Mouse (Mus musculus): Measurements from ENCODE around the gene Rps6kc1. TPM values are rescaled to one million over a fixed set of nuclear protein-coding genes. Genes with fewer than 3 reads are reported as not detected.

Rps6kc1 gene
- polyA plus RNA-seq, 1 experiment from 2014 or later = 10.7 TPM

DNA sequence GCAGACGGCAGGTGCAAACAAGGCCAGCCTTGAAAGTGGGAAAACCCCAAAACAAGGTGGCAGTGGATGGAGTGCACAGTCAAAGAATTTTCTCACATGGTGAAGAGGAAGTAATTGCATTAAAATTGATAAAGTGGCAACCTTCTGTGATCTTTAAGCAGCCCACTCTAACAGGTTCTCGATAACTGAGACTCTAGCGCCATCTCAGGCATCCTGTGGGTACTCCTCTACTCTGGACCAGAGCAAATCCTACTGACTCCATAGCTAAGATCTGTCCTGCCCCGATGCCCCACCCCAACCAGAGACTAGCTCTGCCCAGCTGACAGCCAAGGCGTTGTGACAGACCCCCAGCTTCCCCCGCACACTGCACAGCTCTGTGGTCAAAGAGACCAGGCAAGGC lies 101.2 kb downstream of the Rps6kc1 start:
- Histone ChIP-seq H3K4me1 (ENCODE audit: control insufficient read depth in 2 of 2, insufficient read depth in 2 of 2, low read length in 2 of 2) (peaks cover 11 to 30% of the 10 kb centered on the region in 2 experiments; a peak in 3 of 4 replicates), H3K4me2 (ENCODE audit: low read length) (no peak overlapping the region), H3K36me3 (ENCODE audit: control insufficient read depth, insufficient read depth, low read length) (peaks cover 12% of the 10 kb centered on the region), H3K9me3 (ENCODE audit: control insufficient read depth, low read length) (no peaks in the 10 kb centered on the region), H3K27ac (replicated peaks in 1 of 2; ENCODE audit: control insufficient read depth in 1 of 2, insufficient read depth in 1 of 2, low read depth in 2 of 2, low read length in 2 of 2) (no peak overlapping the region), H3K27me3 (ENCODE audit: control insufficient read depth, insufficient read depth, low read length) (no peaks in the 10 kb centered on the region), H3K4me3 (ENCODE audit: control insufficient read depth in 1 of 2, insufficient read depth in 1 of 2, low read depth in 1 of 2, low read length in 2 of 2) (no peak overlapping the region), H3K9ac (ENCODE audit: low read length) (no peak overlapping the region)
- 81% methylated on average over 6 of the region's 6 CpGs for WGBS
- ATAC-seq (ENCODE audit: insufficient number of reproducible peaks, insufficient read depth, low FRiP score, low read depth) = no peak

DNA sequence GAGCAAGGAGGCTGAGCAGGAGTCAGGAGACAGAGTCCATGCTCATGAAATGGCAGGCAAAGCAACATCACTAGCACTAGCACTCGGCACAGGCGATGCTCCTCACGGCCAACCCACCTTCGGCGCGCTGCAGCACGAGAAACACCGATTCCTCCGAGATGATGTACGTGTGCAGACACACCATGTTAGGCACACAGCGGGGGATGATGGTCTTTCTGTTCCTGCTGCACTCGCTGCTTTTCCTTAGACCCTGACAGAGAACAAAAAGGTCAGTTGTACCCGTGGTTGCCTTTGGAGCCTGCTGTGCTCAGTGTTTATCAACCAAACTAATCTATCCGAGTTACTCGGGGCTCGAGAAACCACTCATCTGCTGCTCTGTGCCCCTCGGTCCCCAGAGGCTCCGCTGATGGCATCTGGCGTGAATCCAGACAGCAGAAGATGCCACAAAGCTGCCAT lies 102.8 kb downstream of the Rps6kc1 start:
- 61% methylated on average over 19 of the region's 19 CpGs for WGBS
- no peak for ATAC-seq (ENCODE audit: insufficient number of reproducible peaks, insufficient read depth, low FRiP score, low read depth)

DNA sequence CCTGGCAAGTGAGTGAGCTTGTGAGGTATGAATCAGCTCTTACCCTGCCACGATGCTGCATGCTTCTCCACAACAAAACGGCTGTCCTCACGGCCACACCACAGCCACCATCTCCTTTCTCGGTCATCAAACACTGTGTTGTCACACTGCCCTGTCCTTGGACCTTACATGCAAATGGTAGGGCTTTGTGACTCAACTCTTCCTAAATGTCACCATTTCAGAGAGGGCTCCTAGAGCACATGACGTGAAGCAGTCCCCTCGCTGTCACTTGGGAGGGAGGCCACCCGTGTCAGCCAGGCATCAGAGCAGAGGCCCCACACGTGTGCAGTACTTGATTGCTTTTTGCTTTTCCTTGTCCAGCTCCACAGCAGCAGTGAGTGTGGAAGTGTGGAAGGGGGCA lies 104.8 kb downstream of the Rps6kc1 start:
- H3K27me3 ChIP-seq (ENCODE audit: control insufficient read depth, insufficient read depth, low read length) = no peaks in the 10 kb centered on the region
- H3K9ac ChIP-seq (ENCODE audit: low read length) = no peak overlapping the region
- H3K4me1 ChIP-seq (ENCODE audit: control insufficient read depth in 2 of 2, insufficient read depth in 2 of 2, low read length in 2 of 2) = peaks cover 5 to 7% of the 10 kb centered on the region in 2 experiments; a peak in 2 of 4 replicates
- H3K9me3 ChIP-seq (ENCODE audit: control insufficient read depth, low read length) = no peaks in the 10 kb centered on the region
- 51% methylated on average over 8 of the region's 8 CpGs for WGBS
- H3K4me3 ChIP-seq (ENCODE audit: control insufficient read depth in 1 of 2, insufficient read depth in 1 of 2, low read depth in 1 of 2, low read length in 2 of 2) = no peak overlapping the region
- no peak overlapping the region for H3K27ac ChIP-seq (replicated peaks in 1 of 2; ENCODE audit: control insufficient read depth in 1 of 2, insufficient read depth in 1 of 2, low read depth in 2 of 2, low read length in 2 of 2)
- ATAC-seq (ENCODE audit: insufficient number of reproducible peaks, insufficient read depth, low FRiP score, low read depth) = no peak
- peaks cover 12% of the 10 kb centered on the region for H3K36me3 ChIP-seq (ENCODE audit: control insufficient read depth, insufficient read depth, low read length)
- no peak overlapping the region for H3K4me2 ChIP-seq (ENCODE audit: low read length)

More for the DNA sequence above, 102.8 kb downstream of the Rps6kc1 start:
- Histone ChIP-seq H3K4me3 (ENCODE audit: control insufficient read depth in 1 of 2, insufficient read depth in 1 of 2, low read depth in 1 of 2, low read length in 2 of 2) (no peak overlapping the region), H3K4me2 (ENCODE audit: low read length) (no peak overlapping the region), H3K9ac (ENCODE audit: low read length) (no peak overlapping the region), H3K9me3 (ENCODE audit: control insufficient read depth, low read length) (no peaks in the 10 kb centered on the region), H3K36me3 (ENCODE audit: control insufficient read depth, insufficient read depth, low read length) (peaks cover 12% of the 10 kb centered on the region), H3K27ac (replicated peaks in 1 of 2; ENCODE audit: control insufficient read depth in 1 of 2, insufficient read depth in 1 of 2, low read depth in 2 of 2, low read length in 2 of 2) (no peak overlapping the region), H3K27me3 (ENCODE audit: control insufficient read depth, insufficient read depth, low read length) (no peaks in the 10 kb centered on the region), H3K4me1 (ENCODE audit: control insufficient read depth in 2 of 2, insufficient read depth in 2 of 2, low read length in 2 of 2) (peaks cover 11 to 16% of the 10 kb centered on the region in 2 experiments; a peak in 2 of 4 replicates)

DNA sequence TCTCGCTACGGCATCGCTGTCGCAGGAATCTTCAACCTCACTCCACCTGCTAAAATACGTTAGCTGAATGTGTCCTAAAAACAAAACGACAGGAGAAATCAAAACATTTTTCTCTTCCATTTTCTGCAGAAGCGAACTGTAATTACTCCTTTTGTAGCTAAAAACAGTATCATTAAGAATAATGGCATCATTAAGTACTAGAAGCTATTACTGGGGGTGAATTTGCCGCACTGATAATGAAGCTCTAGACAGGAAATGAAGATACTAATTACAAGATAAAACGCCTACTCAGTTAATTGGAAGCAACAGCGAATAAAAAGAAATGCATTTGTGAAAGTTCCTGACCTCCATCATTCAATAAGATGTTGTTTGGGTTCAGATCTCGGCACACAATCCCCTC lies 112.9 kb downstream of the Rps6kc1 start:
- WGBS = 90% methylated on average over 11 of the region's 11 CpGs
- no peak overlapping the region for H3K4me2 ChIP-seq (ENCODE audit: low read length)

DNA sequence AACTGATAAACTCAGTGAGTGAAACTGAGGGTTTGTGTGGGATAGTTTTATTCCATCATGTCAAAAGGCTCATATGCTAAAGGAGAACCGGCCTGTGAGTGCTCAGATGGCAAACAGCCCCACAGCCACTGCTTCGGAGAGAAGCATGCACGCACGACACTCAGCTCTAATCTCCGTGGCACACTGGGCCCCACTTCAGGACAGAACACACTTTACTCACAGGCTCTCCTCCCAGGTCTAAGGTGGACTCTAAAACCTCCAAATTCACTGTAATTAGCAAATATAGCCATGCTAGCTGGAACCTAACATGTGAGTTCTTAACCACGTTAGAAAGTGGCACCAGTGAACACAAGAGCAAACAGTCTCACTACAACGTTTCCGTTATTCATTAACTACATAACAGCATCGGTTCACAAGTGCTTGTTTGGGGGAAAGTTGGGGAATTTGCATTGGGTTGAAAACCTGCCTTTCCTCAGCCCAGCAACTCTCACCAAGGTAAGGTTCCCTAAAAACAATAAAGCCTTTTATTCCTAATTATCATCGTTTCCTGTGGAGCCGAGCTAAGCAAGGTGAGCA lies 114.0 kb downstream of the Rps6kc1 start:
- Histone ChIP-seq H3K9ac (ENCODE audit: low read length) (no peak overlapping the region), H3K27me3 (ENCODE audit: control insufficient read depth, insufficient read depth, low read length) (no peaks in the 10 kb centered on the region), H3K9me3 (ENCODE audit: control insufficient read depth, low read length) (no peaks in the 10 kb centered on the region), H3K36me3 (ENCODE audit: control insufficient read depth, insufficient read depth, low read length) (peaks cover 35% of the 10 kb centered on the region), H3K27ac (replicated peaks in 1 of 2; ENCODE audit: control insufficient read depth in 1 of 2, insufficient read depth in 1 of 2, low read depth in 2 of 2, low read length in 2 of 2) (no peak overlapping the region), H3K4me3 (ENCODE audit: control insufficient read depth in 1 of 2, insufficient read depth in 1 of 2, low read depth in 1 of 2, low read length in 2 of 2) (no peak overlapping the region), H3K4me1 (ENCODE audit: control insufficient read depth in 2 of 2, insufficient read depth in 2 of 2, low read length in 2 of 2) (peaks cover 6 to 8% of the 10 kb centered on the region in 2 experiments), H3K4me2 (ENCODE audit: low read length) (no peak overlapping the region)
- 76% methylated on average over 11 of the region's 11 CpGs for WGBS
- no peak for ATAC-seq (ENCODE audit: insufficient number of reproducible peaks, insufficient read depth, low FRiP score, low read depth)

More for the DNA sequence above, 112.9 kb downstream of the Rps6kc1 start:
- Histone ChIP-seq H3K36me3 (ENCODE audit: control insufficient read depth, insufficient read depth, low read length) (peaks cover 35% of the 10 kb centered on the region), H3K27ac (replicated peaks in 1 of 2; ENCODE audit: control insufficient read depth in 1 of 2, insufficient read depth in 1 of 2, low read depth in 2 of 2, low read length in 2 of 2) (no peak overlapping the region), H3K9ac (ENCODE audit: low read length) (no peak overlapping the region), H3K4me1 (ENCODE audit: control insufficient read depth in 2 of 2, insufficient read depth in 2 of 2, low read length in 2 of 2) (peaks cover 6 to 8% of the 10 kb centered on the region in 2 experiments), H3K4me3 (ENCODE audit: control insufficient read depth in 1 of 2, insufficient read depth in 1 of 2, low read depth in 1 of 2, low read length in 2 of 2) (no peak overlapping the region), H3K9me3 (ENCODE audit: control insufficient read depth, low read length) (no peaks in the 10 kb centered on the region), H3K27me3 (ENCODE audit: control insufficient read depth, insufficient read depth, low read length) (no peaks in the 10 kb centered on the region)
- no peak for ATAC-seq (ENCODE audit: insufficient number of reproducible peaks, insufficient read depth, low FRiP score, low read depth)

DNA sequence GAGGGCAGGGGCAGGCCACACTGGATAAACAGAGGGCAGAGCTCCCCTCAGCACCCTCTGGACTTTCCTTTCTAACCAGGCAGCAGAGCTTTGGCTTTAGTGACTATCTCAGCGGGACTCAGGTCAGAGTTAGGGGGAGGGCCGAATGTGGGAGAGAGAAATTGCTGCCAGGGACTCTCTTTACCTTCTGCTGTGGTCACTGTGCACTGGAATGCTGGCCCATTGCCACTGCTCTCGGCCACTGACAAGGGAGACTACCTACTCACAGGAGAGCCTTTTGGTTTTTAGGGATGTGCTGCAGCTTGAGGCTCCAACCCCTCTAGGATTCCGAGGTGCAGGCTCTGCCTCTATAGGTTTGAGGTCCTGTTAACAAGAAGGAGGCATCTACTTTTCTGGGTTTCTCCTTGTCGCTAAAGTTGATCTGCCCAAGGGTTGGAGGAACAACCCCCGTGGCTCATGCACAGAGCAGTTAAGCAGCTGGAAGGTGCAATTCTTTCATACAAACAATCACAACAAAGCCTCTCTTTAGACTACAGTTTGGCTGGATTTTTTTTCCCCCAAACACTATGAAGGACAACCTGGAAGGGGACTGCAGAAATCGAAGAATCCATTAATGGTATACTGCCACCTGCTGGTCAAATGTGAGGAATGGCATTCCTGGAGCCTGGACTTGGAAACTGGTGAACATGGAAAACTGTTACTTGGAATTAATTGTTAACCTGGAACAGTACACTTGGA lies 114.7 kb downstream of the Rps6kc1 start:
- H3K4me2 ChIP-seq (ENCODE audit: low read length) = no peak overlapping the region
- no peak overlapping the region for H3K4me3 ChIP-seq (ENCODE audit: control insufficient read depth in 1 of 2, insufficient read depth in 1 of 2, low read depth in 1 of 2, low read length in 2 of 2)
- peak overlapping the region; percentile 41 for H3K9ac ChIP-seq (ENCODE audit: low read length)
- H3K27ac ChIP-seq (replicated peaks in 1 of 2; ENCODE audit: control insufficient read depth in 1 of 2, insufficient read depth in 1 of 2, low read depth in 2 of 2, low read length in 2 of 2) = peak overlapping the region; percentile 13 to 42; a peak in 2 of 4 replicates
- WGBS = 37% methylated on average over 7 of the region's 7 CpGs
- H3K36me3 ChIP-seq (ENCODE audit: control insufficient read depth, insufficient read depth, low read length) = peaks cover 35% of the 10 kb centered on the region
- no peaks in the 10 kb centered on the region for H3K9me3 ChIP-seq (ENCODE audit: control insufficient read depth, low read length)
- no peak for ATAC-seq (ENCODE audit: insufficient number of reproducible peaks, insufficient read depth, low FRiP score, low read depth)
- H3K4me1 ChIP-seq (ENCODE audit: control insufficient read depth in 2 of 2, insufficient read depth in 2 of 2, low read length in 2 of 2) = peaks cover 6 to 8% of the 10 kb centered on the region in 2 experiments
- no peaks in the 10 kb centered on the region for H3K27me3 ChIP-seq (ENCODE audit: control insufficient read depth, insufficient read depth, low read length)

DNA sequence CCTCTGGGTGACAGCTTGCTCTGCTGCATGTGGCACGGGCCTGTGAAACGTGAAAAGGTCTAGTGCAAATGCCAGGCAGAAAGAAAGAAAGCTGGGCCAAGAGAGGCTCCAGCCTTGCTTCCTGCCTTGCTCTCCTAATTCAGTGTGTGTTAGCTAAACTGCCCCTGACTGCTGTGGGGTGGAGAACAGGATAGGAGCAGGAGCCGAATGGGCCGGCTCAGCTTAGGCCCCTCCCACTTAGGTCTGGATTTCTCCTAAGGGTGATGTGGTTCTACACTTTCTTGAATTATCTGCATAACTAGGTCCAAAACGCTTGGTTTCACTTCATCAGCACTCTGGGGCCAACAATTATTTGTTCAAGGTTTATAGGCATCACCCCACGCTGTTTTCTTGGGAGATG lies 119.9 kb downstream of the Rps6kc1 start:
- H3K4me2 ChIP-seq (ENCODE audit: low read length) = no peak overlapping the region
- peaks cover 2 to 3% of the 10 kb centered on the region in 2 experiments; a peak in 3 of 4 replicates for H3K4me1 ChIP-seq (ENCODE audit: control insufficient read depth in 2 of 2, insufficient read depth in 2 of 2, low read length in 2 of 2)
- H3K27ac ChIP-seq (replicated peaks in 1 of 2; ENCODE audit: control insufficient read depth in 1 of 2, insufficient read depth in 1 of 2, low read depth in 2 of 2, low read length in 2 of 2) = no peak overlapping the region
- H3K4me3 ChIP-seq (ENCODE audit: control insufficient read depth in 1 of 2, insufficient read depth in 1 of 2, low read depth in 1 of 2, low read length in 2 of 2) = no peak overlapping the region
- no peaks in the 10 kb centered on the region for H3K9me3 ChIP-seq (ENCODE audit: control insufficient read depth, low read length)
- no peak overlapping the region for H3K9ac ChIP-seq (ENCODE audit: low read length)
- H3K27me3 ChIP-seq (ENCODE audit: control insufficient read depth, insufficient read depth, low read length) = no peaks in the 10 kb centered on the region
- no peak for ATAC-seq (ENCODE audit: insufficient number of reproducible peaks, insufficient read depth, low FRiP score, low read depth)
- WGBS = 72% methylated on average over 6 of the region's 6 CpGs
- H3K36me3 ChIP-seq (ENCODE audit: control insufficient read depth, insufficient read depth, low read length) = peaks cover 3% of the 10 kb centered on the region; the same call in 1 of the 2 replicates
